9 mouse cellular contexts compared by ENCODE assay signal in the genomic region with DNA sequence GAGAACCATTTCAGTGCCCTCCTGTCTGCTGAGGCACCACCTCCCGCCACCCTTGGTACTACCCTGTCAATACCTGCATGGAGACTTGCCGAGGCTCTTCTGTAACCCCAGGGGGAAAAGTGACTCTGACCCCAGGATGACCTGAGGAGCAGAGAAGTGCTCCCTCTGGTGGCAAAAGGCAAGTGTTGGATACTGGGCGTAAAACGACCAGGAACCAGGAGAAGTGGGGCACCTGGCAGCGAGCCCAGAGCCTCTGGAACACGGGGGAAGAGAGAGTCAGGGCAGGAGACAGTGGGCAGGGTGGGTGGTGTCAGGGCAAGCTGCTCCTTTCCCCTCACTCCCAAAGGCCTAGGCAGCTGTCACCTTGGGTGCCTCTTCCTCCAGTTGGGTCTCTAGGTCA. TPM values are rescaled to one million over a fixed set of nuclear protein-coding genes. Genes with fewer than 3 reads are reported as not detected.
DNase-seq lines count a peak whose midpoint lies in the region; ATAC-seq and TF ChIP-seq lines count a peak whose summit lies in the region.
"Had no signal": no experiment of that assay in that cellular context is flagged by ENCODE, and none has a peak within 500 bp of the region (broad histone marks: within the 10 kb centered on the region; RNA-seq: fewer than 3 reads in every experiment).

No protein-coding gene starts in this region.

- no peaks in the 10 kb centered on the region for H3K9me3 ChIP-seq in kidney, embryonic 14.5 days (ENCODE audit: control insufficient read depth, low read length)
- H3K9me3 ChIP-seq in embryonic facial prominence, embryonic 11.5 days (replicated peaks; ENCODE audit: control insufficient read depth, low read length), result no peaks in the 10 kb centered on the region
- no peaks in the 10 kb centered on the region for H3K9me3 ChIP-seq in limb, embryonic 11.5 days (ENCODE audit: control insufficient read depth, low read length)
- H3K9me3 ChIP-seq: limb, embryonic 13.5 days had no signal

- no peak overlapping the region for H3K27ac ChIP-seq in kidney, adult 2 months (ENCODE audit: insufficient read depth, low read depth, low read length)
- no peak overlapping the region for H3K27ac ChIP-seq in kidney, embryonic 14.5 days (ENCODE audit: low read depth, low read length)
- H3K27ac ChIP-seq in embryonic facial prominence, embryonic 11.5 days (replicated peaks; ENCODE audit: low read depth, low read length), result no peak overlapping the region
- no peak overlapping the region for H3K27ac ChIP-seq in limb, embryonic 11.5 days (replicated peaks; ENCODE audit: low read depth, low read length)
- H3K27ac ChIP-seq: limb, embryonic 13.5 days had no signal

- TF ChIP-seq POLR2A in kidney, adult 2 months (IDR thresholded peaks at IDR 0.05; ENCODE audit: low read depth, low read length), result no peak

- no peak overlapping the region for H3K4me2 ChIP-seq in kidney, embryonic 14.5 days (replicated peaks; ENCODE audit: low read depth, low read length)
- no peak overlapping the region for H3K4me2 ChIP-seq in embryonic facial prominence, embryonic 11.5 days (ENCODE audit: low read depth, low read length)
- no peak overlapping the region for H3K4me2 ChIP-seq in limb, embryonic 11.5 days (ENCODE audit: low read depth, severe bottlenecking)
- H3K4me2 ChIP-seq: limb, embryonic 13.5 days had no signal

- no peaks in the 10 kb centered on the region for H3K36me3 ChIP-seq in kidney, adult 2 months (ENCODE audit: control insufficient read depth, insufficient read depth, low read length)
- H3K36me3 ChIP-seq in kidney, embryonic 14.5 days (ENCODE audit: control insufficient read depth, insufficient read depth, low read length), result peaks cover 35% of the 10 kb centered on the region
- no peaks in the 10 kb centered on the region; the same call in none of the 2 replicates for H3K36me3 ChIP-seq in embryonic facial prominence, embryonic 11.5 days (replicated peaks; ENCODE audit: control insufficient read depth, insufficient read depth, low read depth, low read length)
- peaks cover 20% of the 10 kb centered on the region for H3K36me3 ChIP-seq in limb, embryonic 11.5 days (ENCODE audit: control insufficient read depth, insufficient read depth, low read length)

- DNase-seq in kidney, adult 2 months, result peak; percentile 76
- DNase-seq in CD4-positive helper T cell, adult 2 months (ENCODE audit: low read depth, low spot score), result peak; percentile 62
- peak; percentile 57 for DNase-seq in adipocyte (ENCODE audit: low spot score)
- peak; percentile 57 for DNase-seq in embryonic facial prominence, embryonic 11.5 days (ENCODE audit: low spot score)
- DNase-seq in limb, embryonic 11.5 days (ENCODE audit: low spot score), result peak; percentile 51
- DNase-seq in right cerebral cortex, postnatal 4 days, result peak; percentile 74
- no peak for DNase-seq in ovary, postnatal 10 days (ENCODE audit: low spot score)

- no peak overlapping the region for H3K4me3 ChIP-seq in kidney, adult 2 months (ENCODE audit: insufficient read depth, low read depth, low read length)
- H3K4me3 ChIP-seq in kidney, embryonic 14.5 days (ENCODE audit: low read length), result no peak overlapping the region
- H3K4me3 ChIP-seq in embryonic facial prominence, embryonic 11.5 days (ENCODE audit: low read depth, low read length), result no peak overlapping the region
- no peak overlapping the region for H3K4me3 ChIP-seq in limb, embryonic 11.5 days (ENCODE audit: low read depth, low read length)
- H3K4me3 ChIP-seq: limb, embryonic 13.5 days had no signal

- no peak for ATAC-seq in kidney, embryonic 14.5 days (ENCODE audit: low FRiP score, low TSS enrichment)
- ATAC-seq in embryonic facial prominence, embryonic 11.5 days (replicated peaks; ENCODE audit: insufficient number of reproducible peaks, low FRiP score, low TSS enrichment, low read depth), result no peak
- ATAC-seq in limb, embryonic 11.5 days (ENCODE audit: insufficient number of reproducible peaks, low FRiP score, low TSS enrichment, low read depth), result no peak

- H3K9ac ChIP-seq in kidney, embryonic 14.5 days (ENCODE audit: low read depth, low read length), result no peak overlapping the region
- H3K9ac ChIP-seq in embryonic facial prominence, embryonic 11.5 days (replicated peaks; ENCODE audit: low read length), result no peak overlapping the region
- H3K9ac ChIP-seq in limb, embryonic 11.5 days (ENCODE audit: low read length), result no peak overlapping the region

- H3K27me3 ChIP-seq in kidney, adult 2 months (replicated peaks; ENCODE audit: control insufficient read depth, insufficient read depth, low read length), result no peaks in the 10 kb centered on the region
- no peaks in the 10 kb centered on the region for H3K27me3 ChIP-seq in kidney, embryonic 14.5 days (ENCODE audit: control insufficient read depth, insufficient read depth, low read length)
- H3K27me3 ChIP-seq in embryonic facial prominence, embryonic 11.5 days (ENCODE audit: control insufficient read depth, insufficient read depth, low read length), result no peaks in the 10 kb centered on the region
- no peaks in the 10 kb centered on the region for H3K27me3 ChIP-seq in limb, embryonic 11.5 days (ENCODE audit: control insufficient read depth, insufficient read depth, low read length)
- H3K27me3 ChIP-seq: limb, embryonic 13.5 days had no signal

- WGBS in kidney, adult 2 months, result 23% methylated on average over 6 of the region's 6 CpGs
- WGBS in kidney, embryonic 14.5 days, result 39% methylated on average over 6 of the region's 6 CpGs
- whole genome bisulfite sequencing in embryonic facial prominence, embryonic 11.5 days, result 44% methylated on average over 6 of the region's 6 CpGs
- 36% methylated on average over 6 of the region's 6 CpGs for WGBS in limb, embryonic 11.5 days

- peak; percentile 81 for TF ChIP-seq CTCF in kidney, adult 2 months (conservative IDR thresholded peaks at IDR 0.05; ENCODE audit: insufficient read depth, insufficient read length, low read depth, low read length)

- peaks cover 23% of the 10 kb centered on the region for H3K4me1 ChIP-seq in kidney, adult 2 months (ENCODE audit: control insufficient read depth, insufficient read depth, low read length)
- peaks cover 18% of the 10 kb centered on the region for H3K4me1 ChIP-seq in kidney, embryonic 14.5 days (ENCODE audit: control insufficient read depth, insufficient read depth, low read length)
- H3K4me1 ChIP-seq in embryonic facial prominence, embryonic 11.5 days (ENCODE audit: control insufficient read depth, insufficient read depth, low read length), result peaks cover 7% of the 10 kb centered on the region; the same call in 1 of the 2 replicates
- peaks cover 21% of the 10 kb centered on the region for H3K4me1 ChIP-seq in limb, embryonic 11.5 days (ENCODE audit: control insufficient read depth, insufficient read depth, low read length)

RNA-seq across cellular contexts. Expression of a gene that starts 2.9 kb away (rescaled TPM):
- polyA plus RNA-seq in kidney, adult 2 months (2012; rRNA removed), result 45.5 and 51.0 TPM in 2 replicates
- polyA plus RNA-seq in kidney, embryonic 14.5 days (2014; fragmentation: Nextera tagmentation; extraction: Ambion mirVana), result 22.0 and 34.1 TPM in 2 replicates
- 27.4 and 30.4 TPM in 2 replicates for polyA plus RNA-seq in embryonic facial prominence, embryonic 11.5 days (2014; fragmentation: Nextera tagmentation; extraction: Ambion mirVana)
- polyA plus RNA-seq in limb, embryonic 11.5 days (2014; fragmentation: Nextera tagmentation; extraction: Ambion mirVana), result 34.8 and 37.1 TPM in 2 replicates

RNA-seq across cellular contexts. Expression of a gene that starts 3.2 kb away (rescaled TPM):
- 4.5 and 5.2 TPM in 2 replicates for polyA plus RNA-seq in kidney, adult 2 months (2012; rRNA removed)
- polyA plus RNA-seq in kidney, embryonic 14.5 days (2014; fragmentation: Nextera tagmentation; extraction: Ambion mirVana), result 9.1 and 14.1 TPM in 2 replicates
- polyA plus RNA-seq in embryonic facial prominence, embryonic 11.5 days (2014; fragmentation: Nextera tagmentation; extraction: Ambion mirVana), result 9.1 and 10.1 TPM in 2 replicates
- polyA plus RNA-seq in limb, embryonic 11.5 days (2014; fragmentation: Nextera tagmentation; extraction: Ambion mirVana), result 15.7 and 18.3 TPM in 2 replicates

RNA-seq across cellular contexts. Expression of a gene that starts 6.6 kb away (rescaled TPM):
- 423 and 734 TPM in 2 replicates for polyA plus RNA-seq in kidney, adult 2 months (2012; rRNA removed)
- polyA plus RNA-seq in kidney, embryonic 14.5 days (2014; fragmentation: Nextera tagmentation; extraction: Ambion mirVana), result 1,491 and 1,701 TPM in 2 replicates
- polyA plus RNA-seq in embryonic facial prominence, embryonic 11.5 days (2014; fragmentation: Nextera tagmentation; extraction: Ambion mirVana), result 1,064 and 1,069 TPM in 2 replicates
- 1,271 and 1,319 TPM in 2 replicates for polyA plus RNA-seq in limb, embryonic 11.5 days (2014; fragmentation: Nextera tagmentation; extraction: Ambion mirVana)

RNA-seq across cellular contexts. Expression of a gene that starts 11.3 kb away (rescaled TPM):
- polyA plus RNA-seq in kidney, adult 2 months (2012; rRNA removed), result 0.98 and 1.3 TPM in 2 replicates
- polyA plus RNA-seq in kidney, embryonic 14.5 days (2014; fragmentation: Nextera tagmentation; extraction: Ambion mirVana), result 0.46 and 1.6 TPM in 2 replicates
- polyA plus RNA-seq in embryonic facial prominence, embryonic 11.5 days (2014; fragmentation: Nextera tagmentation; extraction: Ambion mirVana), result 2.5 and 3.7 TPM in 2 replicates
- 2.7 and 3.2 TPM in 2 replicates for polyA plus RNA-seq in limb, embryonic 11.5 days (2014; fragmentation: Nextera tagmentation; extraction: Ambion mirVana)

RNA-seq across cellular contexts. Expression of a gene that starts 14.4 kb away (rescaled TPM):
- 350 and 353 TPM in 2 replicates for polyA plus RNA-seq in kidney, adult 2 months (2012; rRNA removed)
- polyA plus RNA-seq in kidney, embryonic 14.5 days (2014; fragmentation: Nextera tagmentation; extraction: Ambion mirVana), result 27.4 and 31.9 TPM in 2 replicates
- polyA plus RNA-seq in embryonic facial prominence, embryonic 11.5 days (2014; fragmentation: Nextera tagmentation; extraction: Ambion mirVana), result 10.5 and 11.1 TPM in 2 replicates
- 11.3 and 12.5 TPM in 2 replicates for polyA plus RNA-seq in limb, embryonic 11.5 days (2014; fragmentation: Nextera tagmentation; extraction: Ambion mirVana)
